In genomic region chr5:140408801-140409200, GRCm38 (mm10) we compare ENCODE assay signal across 20 mouse cellular contexts. TPM values are rescaled to one million over a fixed set of nuclear protein-coding genes. Genes with fewer than 3 reads are reported as not detected.
DNase-seq lines count a peak whose midpoint lies in the region; ATAC-seq and TF ChIP-seq lines count a peak whose summit lies in the region.
"Had no signal": no experiment of that assay in that cellular context is flagged by ENCODE, and none has a peak within 500 bp of the region (broad histone marks: within the 10 kb centered on the region; RNA-seq: fewer than 3 reads in every experiment).

No protein-coding gene starts in this region.

- no peak overlapping the region for H3K4me2 ChIP-seq in kidney, postnatal 0 days (ENCODE audit: low read length)
- H3K4me2 ChIP-seq: embryonic facial prominence, embryonic 13.5 days; forebrain, embryonic 13.5 days; heart, embryonic 12.5 days had no signal

- peaks cover 8% of the 10 kb centered on the region for H3K4me1 ChIP-seq in kidney, postnatal 0 days (replicated peaks; ENCODE audit: insufficient read depth, low read length)
- H3K4me1 ChIP-seq: forebrain, embryonic 13.5 days; heart, embryonic 12.5 days; hindbrain, embryonic 10.5 days had no signal

- no peak for DNase-seq in kidney, postnatal 0 days (ENCODE audit: low spot score)
- no peak for DNase-seq in kidney, postnatal 4 days
- peak; percentile 36 for DNase-seq in 416B (ENCODE audit: low read depth)
- DNase-seq in ES-CJ7 (ENCODE audit: low read depth, low spot score) = peak; percentile 46
- DNase-seq in ZHBTc4 (ENCODE audit: low read depth, low spot score) = peak; percentile 60
- no peak for DNase-seq in cerebellum, postnatal 25 days
- no peak for DNase-seq in cerebellum, adult 11-12 months
- DNase-seq: adrenal gland, postnatal 10 days; cerebellum, adult 11 months; cerebellum, adult 9-10 months; cerebellum, postnatal 36 days; gastrocnemius, adult 2 months; gastrocnemius, postnatal 25 days had no signal

- no peak overlapping the region for H3K27ac ChIP-seq in kidney, postnatal 0 days
- H3K27ac ChIP-seq: embryonic facial prominence, embryonic 13.5 days; forebrain, embryonic 13.5 days; gastrocnemius, adult 2 months; hindbrain, embryonic 10.5 days had no signal

- H3K9ac ChIP-seq in kidney, postnatal 0 days (ENCODE audit: low read depth, low read length) = no peak overlapping the region
- H3K9ac ChIP-seq: embryonic facial prominence, embryonic 13.5 days; forebrain, embryonic 13.5 days; heart, embryonic 12.5 days had no signal

- no peak for ATAC-seq in kidney, postnatal 0 days (replicated peaks; ENCODE audit: low FRiP score, low read depth)
- ATAC-seq: forebrain, embryonic 13.5 days; hindbrain, embryonic 16.5 days; inflammation-experienced regulatory T-cells, adult 6 months had no signal

- H3K36me3 ChIP-seq in kidney, postnatal 0 days (ENCODE audit: insufficient read depth, low read length) = no peaks in the 10 kb centered on the region
- H3K36me3 ChIP-seq: embryonic facial prominence, embryonic 13.5 days; heart, embryonic 12.5 days; hindbrain, embryonic 10.5 days had no signal

- no peak overlapping the region for H3K4me3 ChIP-seq in kidney, postnatal 0 days (replicated peaks; ENCODE audit: low read depth, low read length)
- H3K4me3 ChIP-seq: embryonic facial prominence, embryonic 13.5 days; forebrain, embryonic 13.5 days; gastrocnemius, adult 2 months; heart, embryonic 12.5 days; hindbrain, embryonic 10.5 days had no signal

- no peaks in the 10 kb centered on the region for H3K9me3 ChIP-seq in kidney, postnatal 0 days (replicated peaks; ENCODE audit: low read length)
- H3K9me3 ChIP-seq: embryonic facial prominence, embryonic 13.5 days; forebrain, embryonic 13.5 days; heart, embryonic 12.5 days; hindbrain, embryonic 10.5 days had no signal

- peak; percentile 19; the same call in 1 of the 2 replicates for TF ChIP-seq CTCF in kidney, postnatal 0 days (IDR thresholded peaks at IDR 0.05; ENCODE audit: low read depth)

- no peaks in the 10 kb centered on the region for H3K27me3 ChIP-seq in kidney, postnatal 0 days (ENCODE audit: insufficient read depth, low read length)
- H3K27me3 ChIP-seq: embryonic facial prominence, embryonic 13.5 days; forebrain, embryonic 13.5 days; heart, embryonic 12.5 days had no signal

RNA-seq across cellular contexts. Expression of gene Eif3b, which starts 10.3 kb away (rescaled TPM):
- polyA plus RNA-seq in kidney, postnatal 0 days (2015; fragmentation: Nextera tagmentation; extraction: Ambion mirVana) = 77.9 and 88.6 TPM in 2 replicates

RNA-seq across cellular contexts. Expression of gene Snx8, which starts 19.7 kb away (rescaled TPM):
- 28.8 and 31.8 TPM in 2 replicates for polyA plus RNA-seq in kidney, postnatal 0 days (2015; fragmentation: Nextera tagmentation; extraction: Ambion mirVana)

RNA-seq across cellular contexts. Expression of gene Gm4869, which starts 36.6 kb away (rescaled TPM):
- not detected in 2 replicates for polyA plus RNA-seq in kidney, postnatal 0 days (2015; fragmentation: Nextera tagmentation; extraction: Ambion mirVana)
- polyA plus RNA-seq: embryonic facial prominence, embryonic 13.5 days; forebrain, embryonic 13.5 days; heart, embryonic 12.5 days; heart, embryonic 16.5 days; hindbrain, embryonic 10.5 days; hindbrain, embryonic 16.5 days; inflammation-experienced regulatory T-cells, adult 6 months had no signal

Comparison
In these comparisons a context has a peak if more than half of its experiments do, and no peak if none do; other contexts are left out.
1. DNase-seq: peak in 416B (single experiment), ES-CJ7 (single experiment) and ZHBTc4 (single experiment); none in kidney, postnatal 0 days (single experiment), kidney, postnatal 4 days (0 of 2), cerebellum, postnatal 25 days (0 of 2) and cerebellum, adult 11-12 months (single experiment).